Mouse (Mus musculus): ENCODE data around the gene Nudt16l1. TPM values are rescaled to one million over a fixed set of nuclear protein-coding genes. Genes with fewer than 3 reads are reported as not detected.

Nudt16l1 gene
- polyA plus RNA-seq, 1 experiment from 2014 or later = 155 TPM

- Histone ChIP-seq H3K27me3 (ENCODE audit: control insufficient read depth, insufficient read depth, low read length) (no peaks in the 10 kb centered on the region), H3K4me3 (ENCODE audit: low read depth, low read length) (peak within 1 kb of the TSS; percentile 80), H3K9ac (replicated peaks; ENCODE audit: low read length) (peak within 1 kb of the TSS; percentile 75), H3K36me3 (replicated peaks; ENCODE audit: control insufficient read depth, insufficient read depth, low read depth, low read length) (no peaks in the 10 kb centered on the region; the same call in 1 of the 2 replicates), H3K4me2 (ENCODE audit: low read depth, low read length) (peak within 1 kb of the TSS; percentile 71), H3K4me1 (ENCODE audit: control insufficient read depth, insufficient read depth, low read length) (no peaks in the 10 kb centered on the region; the same call in 1 of the 2 replicates), H3K9me3 (replicated peaks; ENCODE audit: control insufficient read depth, low read length) (no peaks in the 10 kb centered on the region), H3K27ac (replicated peaks; ENCODE audit: low read depth, low read length) (no peak within 1 kb of the TSS; the same call in 1 of the 2 replicates)
- WGBS = under 1% methylated on average over 76 of the region's 76 CpGs
- ATAC-seq (replicated peaks; ENCODE audit: insufficient number of reproducible peaks, low FRiP score, low TSS enrichment, low read depth) = peak; percentile 99
- DNase-seq (ENCODE audit: low spot score) = peak; percentile 93
Observed at GRCm38 (mm10) chr16:4963797-4964709, 25.5 kb downstream of the Nudt16l1 start, which contains the start of gene Anks3. Anks3 (minus strand) TSS chr16:4964205.

- Histone ChIP-seq H3K36me3 (replicated peaks; ENCODE audit: control insufficient read depth, insufficient read depth, low read depth, low read length) (no peaks in the 10 kb centered on the region; the same call in 1 of the 2 replicates), H3K4me3 (ENCODE audit: low read depth, low read length) (peak overlapping the region; percentile 80), H3K9me3 (replicated peaks; ENCODE audit: control insufficient read depth, low read length) (no peaks in the 10 kb centered on the region), H3K4me1 (ENCODE audit: control insufficient read depth, insufficient read depth, low read length) (no peaks in the 10 kb centered on the region; the same call in 1 of the 2 replicates), H3K9ac (replicated peaks; ENCODE audit: low read length) (peak overlapping the region; percentile 75), H3K4me2 (ENCODE audit: low read depth, low read length) (peak overlapping the region; percentile 71), H3K27ac (replicated peaks; ENCODE audit: low read depth, low read length) (no peak overlapping the region), H3K27me3 (ENCODE audit: control insufficient read depth, insufficient read depth, low read length) (no peaks in the 10 kb centered on the region)
- DNase-seq (ENCODE audit: low spot score) = peak; percentile 14
- 26% methylated on average over 13 of the region's 13 CpGs for WGBS
- peak; percentile 24 for ATAC-seq (replicated peaks; ENCODE audit: insufficient number of reproducible peaks, low FRiP score, low TSS enrichment, low read depth)
Observed at GRCm38 (mm10) chr16:4964731-4965391, 26.3 kb downstream of the Nudt16l1 start.

- DNase-seq (ENCODE audit: low spot score) (no peak), ATAC-seq (replicated peaks; ENCODE audit: insufficient number of reproducible peaks, low FRiP score, low TSS enrichment, low read depth) (no peak)
- Histone ChIP-seq H3K4me1 (ENCODE audit: control insufficient read depth, insufficient read depth, low read length) (no peaks in the 10 kb centered on the region; the same call in 1 of the 2 replicates), H3K27me3 (ENCODE audit: control insufficient read depth, insufficient read depth, low read length) (no peaks in the 10 kb centered on the region), H3K4me3 (ENCODE audit: low read depth, low read length) (no peak overlapping the region), H3K9me3 (replicated peaks; ENCODE audit: control insufficient read depth, low read length) (no peaks in the 10 kb centered on the region), H3K36me3 (replicated peaks; ENCODE audit: control insufficient read depth, insufficient read depth, low read depth, low read length) (no peaks in the 10 kb centered on the region), H3K9ac (replicated peaks; ENCODE audit: low read length) (no peak overlapping the region), H3K27ac (replicated peaks; ENCODE audit: low read depth, low read length) (no peak overlapping the region), H3K4me2 (ENCODE audit: low read depth, low read length) (no peak overlapping the region)
- 89% methylated on average over 8 of the region's 8 CpGs for WGBS
Observed at GRCm38 (mm10) chr16:4965392-4966129, 27.0 kb downstream of the Nudt16l1 start.

- DNase-seq (ENCODE audit: low spot score) (no peak), ATAC-seq (replicated peaks; ENCODE audit: insufficient number of reproducible peaks, low FRiP score, low TSS enrichment, low read depth) (no peak)
- no peaks in the 10 kb centered on the region for H3K9me3 ChIP-seq (replicated peaks; ENCODE audit: control insufficient read depth, low read length)
- no peak overlapping the region for H3K27ac ChIP-seq (replicated peaks; ENCODE audit: low read depth, low read length)
- H3K4me2 ChIP-seq (ENCODE audit: low read depth, low read length) = no peak overlapping the region
- H3K4me1 ChIP-seq (ENCODE audit: control insufficient read depth, insufficient read depth, low read length) = no peaks in the 10 kb centered on the region; the same call in 1 of the 2 replicates
- no peaks in the 10 kb centered on the region for H3K27me3 ChIP-seq (ENCODE audit: control insufficient read depth, insufficient read depth, low read length)
- no peak overlapping the region for H3K9ac ChIP-seq (replicated peaks; ENCODE audit: low read length)
- no peak overlapping the region for H3K4me3 ChIP-seq (ENCODE audit: low read depth, low read length)
- WGBS = 81% methylated on average over 3 of the region's 3 CpGs
- no peaks in the 10 kb centered on the region for H3K36me3 ChIP-seq (replicated peaks; ENCODE audit: control insufficient read depth, insufficient read depth, low read depth, low read length)
Observed at GRCm38 (mm10) chr16:4968426-4968825, 29.9 kb downstream of the Nudt16l1 start.

DNA sequence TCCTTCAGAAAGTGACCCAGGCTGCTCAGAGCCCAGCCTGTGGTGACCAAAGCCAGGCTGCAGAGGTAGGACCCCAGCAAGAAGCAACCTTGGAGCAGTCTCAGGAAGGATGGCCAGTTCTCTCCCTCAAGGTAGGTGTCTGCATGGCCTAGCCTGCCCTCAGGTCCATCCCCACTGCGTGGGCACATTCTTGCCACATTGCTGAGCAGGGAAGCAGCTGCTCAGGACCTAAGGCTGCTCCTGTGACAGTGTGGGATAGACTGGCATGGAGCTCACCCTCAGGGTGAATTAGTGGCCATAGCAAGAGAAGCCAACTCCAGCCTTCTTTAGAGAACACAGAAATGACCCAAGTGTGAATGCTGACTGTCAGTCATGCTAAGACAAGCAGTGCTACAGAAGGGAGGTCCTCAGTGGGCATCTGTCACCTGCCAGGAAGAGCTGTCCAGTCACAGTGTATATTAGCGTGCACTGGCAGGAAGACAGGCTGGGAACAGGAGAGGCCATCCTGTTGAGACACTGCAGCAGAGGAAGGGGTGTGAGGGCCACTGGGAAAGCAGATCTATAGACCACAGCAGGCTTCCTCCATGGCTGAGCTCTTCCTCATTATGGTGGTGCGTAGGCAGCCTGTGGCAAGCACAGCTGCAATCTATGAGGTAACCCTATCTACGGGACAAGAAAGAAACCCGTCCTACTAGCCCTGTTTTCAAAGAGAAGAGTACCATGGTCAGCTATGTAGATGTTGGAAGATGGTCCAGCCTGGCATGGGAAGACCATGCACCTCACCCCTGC, 30.7 kb downstream of the Nudt16l1 start:
- Histone ChIP-seq H3K9me3 (replicated peaks; ENCODE audit: control insufficient read depth, low read length) (no peaks in the 10 kb centered on the region), H3K36me3 (replicated peaks; ENCODE audit: control insufficient read depth, insufficient read depth, low read depth, low read length) (no peaks in the 10 kb centered on the region), H3K4me2 (ENCODE audit: low read depth, low read length) (no peak overlapping the region), H3K4me3 (ENCODE audit: low read depth, low read length) (no peak overlapping the region), H3K27ac (replicated peaks; ENCODE audit: low read depth, low read length) (no peak overlapping the region), H3K9ac (replicated peaks; ENCODE audit: low read length) (no peak overlapping the region), H3K27me3 (ENCODE audit: control insufficient read depth, insufficient read depth, low read length) (no peaks in the 10 kb centered on the region), H3K4me1 (ENCODE audit: control insufficient read depth, insufficient read depth, low read length) (no peaks in the 10 kb centered on the region; the same call in 1 of the 2 replicates)
- no peak for ATAC-seq (replicated peaks; ENCODE audit: insufficient number of reproducible peaks, low FRiP score, low TSS enrichment, low read depth)
- WGBS = 86% methylated on average over 5 of the region's 5 CpGs
- no peak for DNase-seq (ENCODE audit: low spot score)

GRCm38 (mm10) chr16:4971626-4972025, 33.1 kb downstream of the Nudt16l1 start:
- H3K4me2 ChIP-seq (ENCODE audit: low read depth, low read length) = no peak overlapping the region
- 79% methylated on average over 4 of the region's 4 CpGs for WGBS
- no peak overlapping the region for H3K9ac ChIP-seq (replicated peaks; ENCODE audit: low read length)
- H3K27ac ChIP-seq (replicated peaks; ENCODE audit: low read depth, low read length) = no peak overlapping the region
- DNase-seq (ENCODE audit: low spot score) = no peak
- no peak for ATAC-seq (replicated peaks; ENCODE audit: insufficient number of reproducible peaks, low FRiP score, low TSS enrichment, low read depth)
- H3K4me3 ChIP-seq (ENCODE audit: low read depth, low read length) = no peak overlapping the region
- no peaks in the 10 kb centered on the region for H3K9me3 ChIP-seq (replicated peaks; ENCODE audit: control insufficient read depth, low read length)
- H3K4me1 ChIP-seq (ENCODE audit: control insufficient read depth, insufficient read depth, low read length) = no peaks in the 10 kb centered on the region
- no peaks in the 10 kb centered on the region for H3K27me3 ChIP-seq (ENCODE audit: control insufficient read depth, insufficient read depth, low read length)
- no peaks in the 10 kb centered on the region for H3K36me3 ChIP-seq (replicated peaks; ENCODE audit: control insufficient read depth, insufficient read depth, low read depth, low read length)

DNA sequence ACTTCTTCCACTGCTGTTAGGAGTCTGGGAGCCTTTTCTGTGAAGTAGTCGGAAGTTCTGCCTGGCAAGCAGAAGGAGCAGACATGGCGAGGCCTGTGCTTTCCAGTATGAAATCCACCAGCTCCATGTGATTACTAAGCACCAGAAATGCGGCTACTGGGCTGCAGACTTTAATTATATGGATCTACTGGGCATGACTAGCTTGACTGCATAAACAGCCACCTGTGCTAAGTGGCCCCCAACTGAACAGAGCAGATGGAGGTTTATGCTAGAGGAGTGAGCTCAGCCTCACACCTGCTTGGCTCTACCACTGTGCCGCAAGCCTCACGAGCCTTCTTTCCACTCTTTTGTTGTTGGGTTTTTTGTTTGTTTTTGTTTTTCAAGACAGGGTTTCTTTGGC, 36.0 kb downstream of the Nudt16l1 start:
- Histone ChIP-seq H3K36me3 (replicated peaks; ENCODE audit: control insufficient read depth, insufficient read depth, low read depth, low read length) (no peaks in the 10 kb centered on the region), H3K27me3 (ENCODE audit: control insufficient read depth, insufficient read depth, low read length) (no peaks in the 10 kb centered on the region), H3K4me2 (ENCODE audit: low read depth, low read length) (no peak overlapping the region), H3K9ac (replicated peaks; ENCODE audit: low read length) (no peak overlapping the region), H3K9me3 (replicated peaks; ENCODE audit: control insufficient read depth, low read length) (no peaks in the 10 kb centered on the region), H3K4me3 (ENCODE audit: low read depth, low read length) (no peak overlapping the region), H3K4me1 (ENCODE audit: control insufficient read depth, insufficient read depth, low read length) (no peaks in the 10 kb centered on the region), H3K27ac (replicated peaks; ENCODE audit: low read depth, low read length) (no peak overlapping the region)
- WGBS = 84% methylated on average over 5 of the region's 5 CpGs
- DNase-seq (ENCODE audit: low spot score) (no peak), ATAC-seq (replicated peaks; ENCODE audit: insufficient number of reproducible peaks, low FRiP score, low TSS enrichment, low read depth) (no peak)
